Mouse (Mus musculus) mature B cell (primary cell): ENCODE measurements around the gene Iqck.

Experiments
- in situ Hi-C: fragments of 300-500 bp; cut with MboI; formaldehyde crosslinking; loops from 2 replicates; pipeline ENCODE4 v1.14.3; 2019

Gene Iqck

DNA sequence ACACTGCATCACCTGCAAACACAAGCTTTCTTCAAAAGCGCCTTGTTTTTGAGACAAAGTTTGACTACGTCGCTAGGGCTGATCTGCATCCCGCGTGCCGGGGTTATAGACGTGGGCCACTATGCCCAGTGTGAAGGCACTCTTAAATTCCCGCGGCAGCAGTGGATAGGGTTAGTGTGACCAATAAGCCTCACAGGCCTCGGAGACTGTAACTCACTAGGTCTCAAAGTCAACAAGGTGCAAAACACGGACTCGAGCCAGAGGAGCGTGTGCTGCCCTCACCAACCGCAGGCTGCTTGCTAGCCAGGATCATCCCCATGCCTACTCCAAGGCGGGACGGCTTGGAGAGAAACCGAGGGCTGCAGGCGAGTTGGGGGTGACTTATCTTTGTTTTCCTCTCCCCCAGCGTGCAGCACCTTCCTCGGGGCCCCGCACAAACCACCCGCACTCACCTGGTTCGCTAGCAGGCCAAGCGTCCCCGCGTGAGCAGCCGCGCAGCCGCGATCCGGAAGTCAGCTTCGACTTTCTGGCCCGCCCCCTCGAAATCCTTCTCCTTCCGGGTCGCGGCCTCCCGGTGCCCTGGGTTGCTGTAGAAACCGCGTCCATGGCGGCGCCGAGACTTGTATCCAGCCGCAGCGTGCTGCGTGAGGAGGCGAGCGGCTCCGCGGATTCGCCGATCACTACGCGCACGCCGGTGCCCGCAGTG is at the start of gene Iqck:
Iqck (plus strand) TSS at position 582 of the 706 bp plus-strand sequence.
- in situ Hi-C loops = no loop called here

DNA sequence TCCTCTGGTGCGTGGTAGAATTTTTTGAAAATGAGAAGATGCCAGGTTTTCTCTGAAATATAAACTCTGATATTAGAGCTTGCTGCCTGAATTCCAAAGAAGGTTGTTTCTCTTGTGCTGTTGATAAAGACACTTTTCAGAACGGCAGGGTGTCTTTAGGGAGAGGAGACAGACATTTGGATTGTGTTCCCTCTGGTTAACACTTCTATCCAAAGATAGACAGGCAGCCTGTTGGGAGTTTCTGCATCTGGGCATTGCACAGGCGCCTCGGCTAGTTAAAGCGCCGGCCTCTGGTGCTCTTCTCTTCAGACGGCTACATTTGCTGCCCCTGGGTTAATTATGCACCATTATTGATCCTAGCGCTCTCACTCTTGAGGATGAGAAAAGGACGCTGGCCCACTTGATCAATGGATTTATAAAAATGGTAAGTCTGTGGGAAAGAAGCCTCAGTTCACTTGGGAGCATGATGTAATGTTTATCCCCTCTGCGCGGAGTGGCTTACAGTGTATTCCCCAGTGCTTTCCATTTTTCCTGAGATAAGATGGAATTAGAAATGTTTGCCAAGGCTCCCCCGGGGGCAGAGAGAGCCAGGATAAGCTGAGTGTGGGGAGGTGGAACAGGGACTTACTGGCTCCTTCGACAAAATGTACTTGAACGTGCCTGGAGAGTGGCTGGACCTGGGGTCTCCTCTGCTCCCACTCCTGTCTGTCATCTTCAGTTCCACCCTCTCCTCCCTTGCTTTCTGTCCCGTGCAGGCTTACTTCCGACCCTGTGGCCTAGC is 48.7 kb upstream of the Iqck start:
- in situ Hi-C loops = loop anchor here (5.0 kb wide), 1 partner anchor 45 kb away; no protein-coding TSS in a partner anchor

DNA sequence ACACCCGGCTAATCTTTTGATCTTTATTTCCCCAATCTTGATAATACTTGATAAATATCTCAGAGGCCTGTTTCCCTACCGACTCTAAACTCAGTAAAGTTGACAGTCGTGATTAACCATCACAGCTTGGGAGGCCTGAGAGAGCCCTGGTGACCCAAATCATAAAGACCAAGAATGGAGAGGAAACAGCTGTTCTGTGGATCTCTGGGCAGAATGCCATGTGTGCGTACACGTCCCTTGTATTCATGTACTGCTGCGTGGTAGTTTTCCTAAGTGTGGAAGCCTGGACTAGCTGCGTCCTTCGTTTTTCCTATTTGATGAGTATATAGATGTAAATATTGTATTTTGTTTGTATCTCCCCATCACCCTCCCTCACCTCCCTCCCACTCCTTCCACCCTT is 47.7 kb upstream of the Iqck start:
- in situ Hi-C loops = loop anchor here (5.0 kb wide), 1 partner anchor 44 kb away; no protein-coding TSS in a partner anchor

DNA sequence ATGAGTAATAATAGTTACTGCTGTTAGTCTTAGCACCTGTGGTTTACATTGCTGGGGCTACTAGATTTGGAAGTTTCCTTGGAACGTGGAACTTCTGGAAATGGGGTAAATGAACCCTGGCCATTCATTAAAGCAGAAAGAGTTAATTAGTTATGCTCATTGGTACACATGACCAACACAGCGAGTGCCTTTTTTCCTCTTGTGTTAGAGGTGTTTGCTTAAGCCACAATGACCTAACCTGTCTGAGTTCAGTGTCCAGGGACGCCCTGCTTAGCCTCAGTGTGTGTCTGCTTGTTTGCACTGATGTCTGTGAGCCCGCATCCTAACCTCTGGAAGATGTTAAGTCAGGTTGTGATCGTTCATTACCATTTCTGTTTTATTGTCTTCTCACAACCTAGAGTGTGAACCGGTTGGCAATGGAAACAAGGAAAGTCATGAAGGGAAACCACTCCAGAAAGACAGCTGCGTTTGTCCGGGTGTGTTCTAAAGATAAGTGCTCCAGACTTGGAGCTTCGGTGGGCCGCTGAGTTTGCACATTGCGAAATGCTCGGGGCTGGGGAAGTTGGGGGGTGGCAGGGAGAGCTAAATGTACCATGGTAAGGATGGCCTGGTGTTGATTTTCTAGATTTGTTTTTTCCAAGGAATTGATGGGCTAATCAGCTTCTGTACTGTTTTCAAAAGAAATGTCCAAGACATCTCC is 44.0 kb upstream of the Iqck start:
- in situ Hi-C loops = no loop called here

DNA sequence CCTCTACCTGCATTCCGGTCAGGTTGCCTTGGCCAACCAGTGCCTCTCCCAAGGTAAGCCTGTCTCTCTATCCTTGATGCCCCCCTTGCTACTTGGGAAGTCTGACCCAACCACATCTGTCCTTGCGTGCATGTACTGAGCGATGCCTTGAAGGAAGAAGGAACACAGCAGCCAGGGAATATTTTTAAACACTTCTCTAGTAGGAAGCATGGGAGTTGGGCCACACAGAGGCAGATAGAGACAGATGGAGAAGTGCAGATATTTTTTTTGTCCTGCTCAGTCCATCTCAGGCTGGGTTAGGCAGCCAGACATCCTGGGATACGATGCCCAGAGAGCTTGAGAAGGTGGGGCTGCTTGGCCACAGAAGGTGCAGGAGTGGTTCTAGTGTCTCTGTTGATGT is 42.0 kb upstream of the Iqck start:
- in situ Hi-C loops = no loop called here

GRCm38 (mm10) chr7:118816275-118816674 is 39.3 kb upstream of the Iqck start:
- in situ Hi-C loops = no loop called here

- in situ Hi-C loops = no loop called here
Observed at GRCm38 (mm10) chr7:118817741-118818140, 37.8 kb upstream of the Iqck start.

GRCm38 (mm10) chr7:118819666-118820065 is 35.9 kb upstream of the Iqck start:
- in situ Hi-C loops = no loop called here

DNA sequence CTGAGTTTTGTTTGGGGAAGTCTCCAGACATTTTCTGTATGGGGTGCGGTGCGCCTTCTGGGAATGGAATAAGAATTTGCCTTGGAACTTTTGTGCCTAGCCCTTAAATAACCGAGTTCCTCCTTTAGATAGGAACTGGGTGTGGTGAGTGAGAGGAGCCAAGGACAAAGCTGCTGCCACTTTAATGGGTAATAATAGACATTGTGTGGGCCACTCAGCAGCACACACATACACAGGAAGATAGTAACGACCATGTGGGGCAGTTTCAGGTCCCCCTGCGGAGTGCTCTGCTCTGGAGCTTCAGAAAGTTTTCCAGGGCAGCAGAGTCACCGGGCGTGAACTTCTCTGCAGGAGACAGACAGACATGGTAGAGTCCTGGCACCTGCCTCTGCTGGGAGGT is 34.2 kb upstream of the Iqck start:
- in situ Hi-C loops = no loop called here

GRCm38 (mm10) chr7:118821887-118822556 is 33.5 kb upstream of the Iqck start:
- in situ Hi-C loops = no loop called here

- in situ Hi-C loops = no loop called here
Observed at GRCm38 (mm10) chr7:118824451-118824850, 31.1 kb upstream of the Iqck start.

- in situ Hi-C loops = no loop called here
Observed at GRCm38 (mm10) chr7:118827975-118828416, 27.6 kb upstream of the Iqck start.

DNA sequence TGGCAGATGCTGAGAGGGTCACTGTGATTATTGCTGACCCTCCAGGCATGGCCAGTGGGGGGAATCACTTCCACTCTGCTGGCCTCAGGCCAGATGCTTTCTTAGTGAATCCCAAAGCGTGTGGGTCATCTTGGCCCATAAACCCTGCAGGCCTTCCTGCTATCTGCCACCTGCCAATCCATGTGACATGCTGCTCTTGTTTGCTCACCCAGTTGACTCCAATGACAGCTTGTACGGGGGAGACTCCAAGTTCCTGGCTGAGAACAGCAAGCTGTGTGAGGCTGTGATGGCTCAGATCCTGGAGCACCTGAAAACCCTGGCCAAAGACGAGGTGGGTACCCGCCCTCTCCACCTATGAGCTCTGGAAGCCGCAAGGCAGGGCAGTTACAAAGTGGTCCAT is 17.7 kb upstream of the Iqck start:
- in situ Hi-C loops = no loop called here

DNA sequence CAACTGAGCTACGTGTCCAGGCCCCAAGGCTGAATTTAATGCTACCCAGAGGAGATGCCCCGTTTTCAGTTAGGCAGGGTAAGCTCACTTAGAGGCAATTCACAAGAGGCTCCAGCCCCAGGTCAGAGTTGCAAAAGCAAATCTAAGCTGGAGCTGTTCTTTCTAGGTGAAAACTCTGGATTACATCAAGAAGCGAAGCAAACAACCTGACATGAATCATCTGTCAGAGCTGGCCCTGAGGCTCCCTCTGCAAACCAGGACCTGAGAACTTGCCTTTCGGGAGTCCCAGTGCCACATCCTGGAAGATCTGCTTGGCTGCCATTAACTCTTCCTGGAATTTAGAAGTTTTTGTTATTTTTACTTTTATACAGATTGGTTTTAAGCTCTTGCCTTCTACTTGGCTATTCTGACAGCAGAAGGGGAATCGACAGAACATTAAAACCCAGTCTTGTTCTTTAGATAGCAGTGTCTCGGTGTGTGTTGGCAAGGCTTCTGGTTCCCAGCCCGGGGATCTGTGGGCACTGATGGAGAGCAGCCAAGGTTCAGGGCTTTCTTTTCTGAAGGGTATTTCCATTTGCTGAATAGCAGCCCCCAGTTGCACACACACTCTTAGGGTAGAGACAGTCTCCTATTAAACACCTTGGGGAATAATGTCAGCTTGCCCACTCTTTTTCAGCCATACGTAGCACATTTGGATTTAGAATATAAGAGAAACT is 14.4 kb upstream of the Iqck start:
- in situ Hi-C loops = no loop called here

GRCm38 (mm10) chr7:118841796-118842195 is 13.8 kb upstream of the Iqck start:
- in situ Hi-C loops = no loop called here

GRCm38 (mm10) chr7:118842938-118843337 is 12.6 kb upstream of the Iqck start:
- in situ Hi-C loops = no loop called here

DNA sequence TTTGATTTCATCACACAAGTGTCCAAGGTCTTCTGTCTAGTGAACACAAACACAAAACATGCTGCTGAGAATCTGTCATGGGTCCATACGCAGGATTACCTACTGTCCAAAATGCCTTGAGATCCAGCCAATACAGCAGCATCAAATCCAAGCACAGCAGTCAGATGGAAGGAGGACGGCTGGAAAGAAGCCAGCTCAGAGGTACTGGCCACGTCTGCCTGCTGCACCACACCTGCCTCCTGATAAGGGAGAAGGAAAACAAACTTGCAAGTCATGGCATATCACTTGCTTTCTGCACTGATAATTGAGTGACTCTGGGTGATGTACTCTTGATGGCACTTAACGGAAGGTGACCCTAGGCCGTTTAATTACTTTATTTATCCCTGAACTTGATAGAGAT is 10.4 kb upstream of the Iqck start:
- in situ Hi-C loops = no loop called here

DNA sequence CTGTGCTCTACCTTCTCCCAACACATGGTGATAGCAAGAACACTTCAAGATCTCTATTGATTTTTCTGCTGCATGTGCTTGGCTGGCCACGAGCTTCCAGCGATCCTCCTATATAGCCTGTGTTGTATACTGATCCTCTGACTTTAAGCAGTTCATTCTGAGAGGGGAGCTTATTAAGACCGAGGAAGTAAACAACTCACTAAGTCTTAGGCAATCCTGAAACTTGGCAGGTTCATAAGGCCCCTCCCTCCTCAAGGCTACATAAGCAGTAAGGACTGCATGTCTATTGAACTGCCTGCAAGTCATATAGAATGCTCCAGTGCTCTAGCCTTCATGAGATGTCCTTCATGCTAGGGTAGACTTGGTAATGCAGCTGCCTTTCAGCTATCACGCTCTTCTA is 9.2 kb upstream of the Iqck start:
- in situ Hi-C loops = no loop called here

GRCm38 (mm10) chr7:118848796-118849195 is 6.8 kb upstream of the Iqck start:
- in situ Hi-C loops = no loop called here

DNA sequence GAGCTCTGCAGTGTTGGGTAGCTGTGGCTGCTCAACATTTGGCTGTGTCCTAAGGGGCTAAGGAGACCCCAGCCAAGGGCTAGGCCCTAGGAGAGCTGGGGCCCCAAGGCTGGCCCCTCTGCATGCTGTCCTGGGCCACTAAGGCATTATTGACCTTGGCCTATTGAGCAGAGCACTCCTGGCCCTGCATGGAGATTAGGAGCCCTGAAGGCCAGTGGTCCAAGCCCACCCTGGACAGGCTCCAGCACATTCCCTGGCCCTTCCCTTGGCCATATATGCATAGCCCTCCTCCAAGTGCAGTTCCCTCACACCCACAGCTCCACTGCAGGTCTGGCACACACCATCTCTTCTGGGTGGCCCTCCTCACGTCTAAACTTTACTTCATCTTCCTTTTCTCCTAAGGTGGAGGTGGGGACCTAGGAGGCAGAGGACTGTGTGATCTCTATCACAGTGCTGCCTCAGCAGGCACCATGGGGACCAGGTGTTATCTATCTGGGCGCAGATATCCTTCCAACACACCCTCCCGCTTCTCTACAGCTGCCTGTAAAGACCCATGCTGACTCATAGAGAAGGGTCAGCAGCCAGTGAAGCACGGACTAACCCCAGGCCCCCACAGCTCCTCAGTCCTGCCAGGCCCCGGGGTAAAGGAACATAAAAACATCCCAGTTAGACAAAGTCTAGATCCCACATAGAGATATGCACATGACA is 5.9 kb upstream of the Iqck start:
- in situ Hi-C loops = loop anchor here (5.0 kb wide), 1 partner anchor 42 kb away; no protein-coding TSS in a partner anchor
